Mouse (Mus musculus): Measurements from ENCODE around the gene Diaph3.
"Not testable (repeated sequence)": the region's sequence is repeated elsewhere in the genome, so short reads cannot be mapped to it uniquely, and the experiment has no call there.

Diaph3 gene

GRCm38 (mm10) chr14:86738916-86739315, 402.1 kb downstream of the Diaph3 start:
- DNase-seq (ENCODE audit: low spot score) = no peak

- peak; percentile 46 for DNase-seq (ENCODE audit: low spot score)
Measured at GRCm38 (mm10) chr14:86736646-86737045, 404.4 kb downstream of the Diaph3 start.

DNA sequence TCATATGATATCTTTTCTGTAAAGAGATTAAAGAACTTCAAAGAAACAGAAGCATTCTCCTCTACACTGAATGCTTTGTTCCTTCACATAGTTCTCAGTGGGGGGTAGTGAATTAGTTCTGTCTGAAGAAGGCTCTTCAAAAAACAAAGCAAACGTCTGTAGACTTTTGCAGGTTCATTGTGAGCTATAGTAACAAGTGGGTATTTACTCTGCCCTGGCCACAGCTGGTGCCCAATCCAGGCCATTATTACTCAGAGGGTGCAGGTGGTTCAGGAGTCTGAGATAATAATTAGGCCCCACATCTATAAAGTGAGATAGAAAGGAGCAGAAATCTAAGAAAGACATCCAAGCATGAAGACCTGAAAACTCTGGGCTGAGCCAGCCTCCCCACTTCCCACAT, 409.7 kb downstream of the Diaph3 start:
- no peak for DNase-seq (ENCODE audit: low spot score)

DNA sequence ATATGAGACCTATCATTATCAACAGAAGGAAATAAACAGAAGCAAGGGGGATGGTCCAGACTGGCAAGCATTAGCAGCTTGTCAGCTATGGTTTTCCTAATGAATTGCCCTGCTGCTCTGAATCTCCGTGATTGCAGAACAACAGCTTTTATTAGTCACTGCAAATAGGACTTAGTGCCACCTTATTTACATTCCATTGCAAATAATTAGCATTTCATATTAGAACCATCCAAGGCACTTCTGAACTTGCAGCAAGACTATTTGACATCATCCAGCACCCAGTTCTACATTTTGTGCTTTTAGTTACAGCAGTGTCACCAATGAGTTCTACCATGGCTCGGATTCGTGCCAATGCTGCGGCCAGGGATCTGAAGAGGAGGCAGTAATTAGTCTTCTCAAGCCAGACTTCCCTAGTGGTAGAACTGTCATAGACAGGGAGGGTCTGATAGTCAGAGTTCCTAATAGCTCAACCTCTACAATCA, 411.4 kb downstream of the Diaph3 start:
- DNase-seq (ENCODE audit: low spot score) = no peak

DNA sequence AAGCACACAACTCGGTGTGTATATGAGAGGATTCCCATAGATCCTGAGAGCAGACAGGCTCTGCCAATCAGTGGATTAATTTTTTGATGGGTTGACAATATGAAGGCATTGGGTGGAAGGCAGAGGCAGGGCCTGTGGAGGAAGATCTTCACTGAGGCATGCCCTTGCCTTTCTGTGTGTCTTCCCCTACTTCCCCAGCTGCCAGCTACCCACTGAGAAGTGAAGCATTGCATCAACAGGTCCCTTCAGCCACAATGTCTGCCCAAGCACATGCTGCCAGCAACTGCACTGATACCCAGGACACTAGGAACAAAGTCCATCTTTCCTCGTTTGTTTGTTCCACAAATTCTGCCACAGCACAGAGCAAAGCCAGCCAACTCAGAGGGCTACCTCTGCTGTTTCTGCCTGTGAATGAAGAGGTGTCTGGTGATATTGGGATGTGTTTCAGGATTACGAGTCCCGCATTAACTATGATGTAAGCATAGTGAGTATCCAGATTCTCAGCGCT, 413.4 kb downstream of the Diaph3 start:
- DNase-seq (ENCODE audit: low spot score) = no peak

DNA sequence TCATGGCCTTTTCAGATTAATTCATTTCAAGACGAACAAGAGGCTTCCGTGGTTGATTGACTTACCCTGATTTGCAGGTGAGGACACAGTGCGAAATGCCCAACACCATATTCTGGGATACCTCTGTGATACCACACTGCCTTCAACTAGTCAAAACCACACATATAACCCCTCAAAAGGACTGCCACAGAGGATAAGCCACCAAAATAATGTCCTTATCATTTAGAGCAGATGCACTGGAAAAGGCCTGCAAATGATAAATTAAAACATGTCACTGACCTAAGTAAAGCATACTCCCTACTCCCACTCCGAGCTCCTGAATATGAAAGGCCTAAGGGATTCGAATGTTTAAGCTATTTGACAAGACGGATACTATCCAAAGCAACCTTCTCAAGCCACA, 419.3 kb downstream of the Diaph3 start:
- no peak for DNase-seq (ENCODE audit: low spot score)

DNA sequence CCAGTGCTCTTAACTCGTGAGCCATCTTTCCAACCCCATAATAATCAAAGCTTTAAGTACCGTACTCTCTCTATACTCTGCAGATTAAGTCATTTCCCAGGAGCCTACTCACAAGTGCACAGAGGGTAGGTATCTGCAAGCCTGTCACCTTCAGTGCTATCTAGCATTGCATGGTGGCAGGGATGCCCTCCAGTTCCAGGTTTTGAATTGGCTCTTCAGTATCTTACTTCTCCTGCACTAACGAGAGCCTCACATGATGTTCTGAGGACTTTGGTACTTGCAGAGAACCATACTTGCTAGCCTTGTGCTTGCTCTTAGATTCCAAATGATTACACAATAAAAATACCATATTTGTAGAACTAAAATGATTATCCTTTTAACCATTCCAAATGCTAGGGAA, 420.0 kb downstream of the Diaph3 start:
- DNase-seq (ENCODE audit: low spot score) = no peak

- not testable (repeated sequence) for DNase-seq (ENCODE audit: low spot score)
Measured at GRCm38 (mm10) chr14:86720408-86720807, 420.6 kb downstream of the Diaph3 start.

DNA sequence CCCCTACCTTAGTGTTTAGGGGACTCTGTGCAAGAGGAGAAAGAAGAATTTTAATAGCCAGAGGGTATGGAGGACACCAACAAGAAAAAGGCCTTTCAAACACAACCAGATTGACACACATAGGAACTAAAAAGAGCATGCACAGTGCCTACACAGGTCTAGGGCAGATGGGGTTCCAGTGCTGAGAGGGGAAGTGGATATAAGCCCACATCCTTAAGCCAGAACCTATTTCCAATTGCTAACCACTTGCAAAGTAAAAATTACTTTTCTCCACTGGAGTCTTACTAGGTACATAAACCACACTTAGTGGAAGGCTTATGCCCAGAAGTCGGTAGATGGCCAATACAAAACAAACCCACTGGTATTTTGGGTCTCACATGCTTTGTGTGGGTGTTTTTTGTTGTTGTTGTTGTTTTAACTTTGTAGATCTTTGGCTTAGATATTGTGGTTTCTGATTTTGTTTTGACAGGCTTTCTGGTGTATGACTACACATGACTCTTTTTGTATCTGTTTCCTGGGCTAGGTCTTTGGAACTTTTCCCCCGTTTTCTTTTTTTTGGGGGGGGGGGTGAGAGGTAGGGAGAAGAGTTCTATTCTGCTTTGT, 426.8 kb downstream of the Diaph3 start:
- DNase-seq (ENCODE audit: low spot score) = no peak

GRCm38 (mm10) chr14:86704080-86704479, 437.0 kb downstream of the Diaph3 start:
- no peak for DNase-seq (ENCODE audit: low spot score)

- DNase-seq (ENCODE audit: low spot score) = no peak
Measured at GRCm38 (mm10) chr14:86701145-86701544, 439.9 kb downstream of the Diaph3 start.

- DNase-seq (ENCODE audit: low spot score) = no peak
Measured at GRCm38 (mm10) chr14:86697887-86698286, 443.1 kb downstream of the Diaph3 start.

GRCm38 (mm10) chr14:86692714-86693113, 448.3 kb downstream of the Diaph3 start:
- DNase-seq (ENCODE audit: low spot score) = no peak

- DNase-seq (ENCODE audit: low spot score) = no peak
Measured at GRCm38 (mm10) chr14:86691298-86691697, 449.7 kb downstream of the Diaph3 start.

GRCm38 (mm10) chr14:86684585-86685503, 456.2 kb downstream of the Diaph3 start:
- peak; percentile 4 for DNase-seq (ENCODE audit: low spot score)

- peak; percentile 50 for DNase-seq (ENCODE audit: low spot score)
Measured at GRCm38 (mm10) chr14:86681951-86682350, 459.1 kb downstream of the Diaph3 start.

DNA sequence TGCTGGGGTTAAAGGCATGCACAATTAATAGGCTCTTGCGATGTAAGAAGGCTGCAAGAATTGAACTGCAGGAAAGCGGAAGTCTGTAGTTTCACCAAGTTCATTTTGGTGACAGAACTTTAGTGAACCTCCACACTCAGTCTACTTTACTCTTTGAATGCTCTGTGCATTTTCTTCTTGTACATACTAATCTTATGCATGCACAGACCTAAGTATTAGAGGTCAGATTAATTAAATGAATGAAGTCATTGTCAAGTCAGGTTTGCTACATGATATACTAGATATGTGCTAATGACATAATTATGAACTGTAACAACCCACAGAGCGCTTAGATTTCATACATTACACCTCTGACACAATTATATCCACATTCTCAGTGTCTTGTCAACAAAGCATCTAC, 462.0 kb downstream of the Diaph3 start:
- DNase-seq (ENCODE audit: low spot score) = no peak

GRCm38 (mm10) chr14:86678179-86678780, 462.8 kb downstream of the Diaph3 start:
- DNase-seq (ENCODE audit: low spot score) = no peak

DNA sequence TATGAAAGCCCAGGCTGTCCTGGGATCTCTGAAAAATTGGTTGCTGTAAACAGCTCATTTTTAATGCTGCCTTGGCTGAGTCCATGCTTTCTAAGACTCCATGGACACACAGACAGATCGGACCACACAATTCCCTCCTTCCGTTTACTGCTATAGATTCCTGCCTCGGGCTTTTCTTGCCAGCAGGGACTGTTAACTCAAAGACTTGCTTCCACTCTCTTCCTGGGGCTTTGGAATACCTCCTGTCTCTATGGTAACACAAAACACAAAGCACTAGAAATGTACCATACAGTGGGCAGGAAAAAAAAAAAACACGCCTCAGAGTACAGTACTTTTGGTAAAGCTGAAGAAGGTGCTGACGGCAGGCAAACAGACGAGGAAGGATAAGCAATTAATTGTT, 464.0 kb downstream of the Diaph3 start:
- DNase-seq (ENCODE audit: low spot score) = no peak

DNA sequence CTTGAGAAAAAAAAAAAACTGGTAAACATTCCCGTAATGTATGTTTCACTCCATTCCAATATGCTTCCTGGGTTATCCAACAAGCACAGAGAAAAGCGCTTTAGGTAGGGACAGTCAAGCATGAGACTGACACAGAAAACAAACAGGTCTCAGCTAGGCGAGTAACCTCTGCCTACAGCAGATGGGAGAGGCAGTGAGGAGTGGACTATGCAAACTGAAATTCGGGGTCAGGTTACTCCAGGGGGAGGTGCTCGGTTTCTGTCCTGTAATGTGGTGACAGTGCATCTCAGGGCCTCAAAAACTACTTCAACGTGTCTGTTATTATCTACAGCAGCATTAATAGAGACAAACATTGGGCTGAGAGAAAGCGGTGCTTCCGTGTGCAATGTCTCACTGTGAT, 465.7 kb downstream of the Diaph3 start:
- no peak for DNase-seq (ENCODE audit: low spot score)

GRCm38 (mm10) chr14:86662846-86663245, 478.2 kb downstream of the Diaph3 start:
- DNase-seq (ENCODE audit: low spot score) = no peak

DNA sequence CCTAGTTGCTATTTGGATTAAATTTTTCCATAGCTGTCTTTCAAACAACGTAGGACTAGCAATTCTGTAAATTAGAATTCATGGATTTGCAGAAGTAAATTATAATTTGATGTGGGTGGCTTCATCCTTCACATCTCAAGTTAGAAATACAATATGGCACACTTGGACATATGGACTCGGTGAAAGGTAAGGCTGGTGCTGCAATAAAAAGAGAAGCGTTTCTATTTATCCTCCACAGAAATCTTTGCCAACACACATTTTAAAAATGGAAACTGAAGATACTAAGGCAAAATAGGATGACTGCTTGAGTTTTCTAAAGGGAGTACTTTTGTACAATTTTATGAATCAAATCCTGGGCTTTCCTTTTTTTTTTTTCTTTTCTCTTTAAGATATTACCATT, 480.5 kb downstream of the Diaph3 start:
- DNase-seq (ENCODE audit: low spot score) = no peak

- DNase-seq (ENCODE audit: low spot score) = no peak
Measured at GRCm38 (mm10) chr14:86656262-86656661, 484.8 kb downstream of the Diaph3 start.

Measured in T-cell, adult 2 months (primary cell).